Mouse (Mus musculus): ENCODE data around the gene Mrfap1. TPM values are rescaled to one million over a fixed set of nuclear protein-coding genes. Genes with fewer than 3 reads are reported as not detected.

The Mrfap1 gene
- polyA plus RNA-seq, 1 experiment, result 561 TPM

DNA sequence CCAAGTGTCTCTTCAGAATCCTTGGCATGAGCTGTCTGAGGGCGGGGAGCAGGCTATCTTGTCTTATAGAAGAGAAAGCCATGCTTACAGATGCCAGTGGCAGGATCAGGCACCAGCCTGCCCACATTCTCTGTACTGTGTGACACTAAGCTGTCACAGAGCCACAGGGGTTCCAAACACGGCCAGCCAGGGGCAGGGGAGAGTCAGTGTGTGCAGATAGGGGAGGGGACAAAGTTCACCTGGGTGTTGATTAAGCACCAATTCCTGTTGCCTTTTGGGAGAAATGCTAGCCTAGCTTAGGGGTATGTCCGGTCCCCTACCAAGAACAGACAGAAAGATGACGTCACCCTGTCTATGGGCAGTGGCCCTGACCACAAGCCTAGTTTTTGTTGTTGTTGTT lies 32.5 kb upstream of the Mrfap1 start:
- 82% methylated on average over 4 of the region's 4 CpGs for WGBS
- Histone ChIP-seq H3K4me3 (ENCODE audit: insufficient read depth, low read depth, low read length) (no peak overlapping the region), H3K4me1 (ENCODE audit: control insufficient read depth, insufficient read depth, low read length) (peaks cover 7% of the 10 kb centered on the region; the same call in 1 of the 2 replicates), H3K27ac (ENCODE audit: insufficient read depth, low read depth, low read length) (no peak overlapping the region)
- TF ChIP-seq POLR2A (IDR thresholded peaks at IDR 0.05; ENCODE audit: insufficient read depth, low read depth, low read length) (no peak), CTCF (IDR thresholded peaks at IDR 0.05; ENCODE audit: insufficient read depth, low read depth, low read length) (no peak)

GRCm38 (mm10) chr5:36822907-36823306 lies 26.3 kb upstream of the Mrfap1 start:
- TF ChIP-seq POLR2A (IDR thresholded peaks at IDR 0.05; ENCODE audit: insufficient read depth, low read depth, low read length), result no peak
- TF ChIP-seq CTCF (IDR thresholded peaks at IDR 0.05; ENCODE audit: insufficient read depth, low read depth, low read length), result no peak
- H3K4me1 ChIP-seq (ENCODE audit: control insufficient read depth, insufficient read depth, low read length), result no peaks in the 10 kb centered on the region
- 91% methylated on average over 4 of the region's 4 CpGs for WGBS
- H3K27ac ChIP-seq (ENCODE audit: insufficient read depth, low read depth, low read length), result no peak overlapping the region
- H3K4me3 ChIP-seq (ENCODE audit: insufficient read depth, low read depth, low read length), result no peak overlapping the region

- no peak overlapping the region for H3K27ac ChIP-seq (ENCODE audit: insufficient read depth, low read depth, low read length)
- WGBS, result 54% methylated on average over 6 of the region's 6 CpGs
- TF ChIP-seq CTCF (IDR thresholded peaks at IDR 0.05; ENCODE audit: insufficient read depth, low read depth, low read length) (peak; percentile 49), POLR2A (IDR thresholded peaks at IDR 0.05; ENCODE audit: insufficient read depth, low read depth, low read length) (no peak)
- no peaks in the 10 kb centered on the region for H3K4me1 ChIP-seq (ENCODE audit: control insufficient read depth, insufficient read depth, low read length)
- H3K4me3 ChIP-seq (ENCODE audit: insufficient read depth, low read depth, low read length), result no peak overlapping the region
Measured at GRCm38 (mm10) chr5:36820142-36820541, 23.6 kb upstream of the Mrfap1 start.

GRCm38 (mm10) chr5:36819742-36820141 lies 23.2 kb upstream of the Mrfap1 start:
- no peaks in the 10 kb centered on the region for H3K4me1 ChIP-seq (ENCODE audit: control insufficient read depth, insufficient read depth, low read length)
- TF ChIP-seq CTCF (IDR thresholded peaks at IDR 0.05; ENCODE audit: insufficient read depth, low read depth, low read length) (no peak), POLR2A (IDR thresholded peaks at IDR 0.05; ENCODE audit: insufficient read depth, low read depth, low read length) (no peak)
- no peak overlapping the region for H3K27ac ChIP-seq (ENCODE audit: insufficient read depth, low read depth, low read length)
- H3K4me3 ChIP-seq (ENCODE audit: insufficient read depth, low read depth, low read length), result no peak overlapping the region
- WGBS, result 95% methylated on average over 5 of the region's 5 CpGs

GRCm38 (mm10) chr5:36817738-36818137 lies 21.2 kb upstream of the Mrfap1 start:
- Histone ChIP-seq H3K4me3 (ENCODE audit: insufficient read depth, low read depth, low read length) (no peak overlapping the region), H3K27ac (ENCODE audit: insufficient read depth, low read depth, low read length) (no peak overlapping the region), H3K4me1 (ENCODE audit: control insufficient read depth, insufficient read depth, low read length) (no peaks in the 10 kb centered on the region)
- WGBS, result 75% methylated on average over 3 of the region's 3 CpGs
- no peak for TF ChIP-seq POLR2A (IDR thresholded peaks at IDR 0.05; ENCODE audit: insufficient read depth, low read depth, low read length)
- TF ChIP-seq CTCF (IDR thresholded peaks at IDR 0.05; ENCODE audit: insufficient read depth, low read depth, low read length), result no peak

DNA sequence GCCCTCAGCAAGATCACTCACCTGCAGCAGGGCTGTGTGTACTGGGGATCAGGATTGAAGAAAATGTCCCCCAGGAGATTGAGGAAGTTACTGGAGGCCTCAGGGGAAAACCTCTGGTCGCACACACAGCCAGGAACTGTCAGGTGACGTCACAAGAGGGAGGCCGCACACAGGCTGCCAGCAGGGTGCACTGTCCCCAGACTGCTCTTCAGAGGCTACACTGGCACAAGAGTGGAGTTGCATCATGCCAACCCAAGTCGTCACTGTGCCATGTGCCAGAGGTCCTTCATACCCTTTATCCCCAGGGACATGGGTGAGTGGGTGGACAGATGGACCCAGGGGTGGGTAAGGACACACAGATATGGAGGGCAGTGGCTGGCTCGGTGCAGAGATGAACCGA lies 18.0 kb upstream of the Mrfap1 start:
- H3K4me3 ChIP-seq (ENCODE audit: insufficient read depth, low read depth, low read length), result no peak overlapping the region
- 73% methylated on average over 6 of the region's 6 CpGs for WGBS
- H3K4me1 ChIP-seq (ENCODE audit: control insufficient read depth, insufficient read depth, low read length), result no peaks in the 10 kb centered on the region
- TF ChIP-seq CTCF (IDR thresholded peaks at IDR 0.05; ENCODE audit: insufficient read depth, low read depth, low read length) (no peak), POLR2A (IDR thresholded peaks at IDR 0.05; ENCODE audit: insufficient read depth, low read depth, low read length) (no peak)
- H3K27ac ChIP-seq (ENCODE audit: insufficient read depth, low read depth, low read length), result no peak overlapping the region

DNA sequence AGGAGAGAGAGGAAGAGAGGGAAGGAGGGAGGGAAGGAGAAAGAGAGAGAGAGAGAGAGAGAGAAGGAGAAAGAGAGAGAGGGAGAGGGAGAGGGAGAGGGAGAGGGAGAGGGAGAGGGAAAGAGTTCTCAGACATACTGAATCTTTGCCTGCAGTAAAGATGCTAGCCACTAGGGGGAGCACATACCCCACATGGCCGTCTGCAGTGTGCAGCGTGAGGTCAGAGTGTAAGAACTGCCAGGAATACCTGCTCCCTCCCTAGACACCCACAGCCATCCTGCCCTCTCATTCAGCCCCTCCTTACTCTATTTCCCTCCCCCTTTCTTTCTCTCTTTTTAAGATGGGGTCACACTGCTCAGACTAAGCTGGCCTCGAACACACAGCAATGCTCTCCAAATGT lies 14.8 kb upstream of the Mrfap1 start:
- Histone ChIP-seq H3K4me1 (ENCODE audit: control insufficient read depth, insufficient read depth, low read length) (no peaks in the 10 kb centered on the region), H3K4me3 (ENCODE audit: insufficient read depth, low read depth, low read length) (no peak overlapping the region), H3K27ac (ENCODE audit: insufficient read depth, low read depth, low read length) (no peak overlapping the region)
- 29% methylated on average over 3 of the region's 3 CpGs for WGBS
- TF ChIP-seq POLR2A (IDR thresholded peaks at IDR 0.05; ENCODE audit: insufficient read depth, low read depth, low read length), result no peak
- peak; percentile 47 for TF ChIP-seq CTCF (IDR thresholded peaks at IDR 0.05; ENCODE audit: insufficient read depth, low read depth, low read length)

DNA sequence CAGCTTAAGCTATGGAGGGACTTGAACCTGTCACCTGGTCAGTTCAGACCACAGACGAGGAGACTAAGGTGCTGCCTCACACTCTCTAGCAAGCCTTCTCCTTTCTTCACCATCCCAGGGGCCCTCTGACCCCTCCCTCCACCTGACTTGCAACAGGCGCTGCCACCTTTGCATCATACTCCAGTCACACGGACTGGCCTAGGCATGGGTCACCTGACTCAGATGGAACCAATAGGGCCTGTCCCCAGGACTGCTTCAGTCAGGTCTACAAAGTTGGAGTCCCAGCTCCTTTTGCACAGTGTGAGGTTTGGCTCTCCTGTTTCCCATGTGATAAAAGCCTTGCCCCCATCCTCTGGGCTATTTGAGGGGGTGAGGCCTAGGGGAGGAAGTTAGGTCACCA lies 14.1 kb upstream of the Mrfap1 start:
- no peaks in the 10 kb centered on the region for H3K4me1 ChIP-seq (ENCODE audit: control insufficient read depth, insufficient read depth, low read length)
- TF ChIP-seq CTCF (IDR thresholded peaks at IDR 0.05; ENCODE audit: insufficient read depth, low read depth, low read length) (no peak), POLR2A (IDR thresholded peaks at IDR 0.05; ENCODE audit: insufficient read depth, low read depth, low read length) (no peak)
- WGBS, result 90% methylated on average over 3 of the region's 3 CpGs
- no peak overlapping the region for H3K27ac ChIP-seq (ENCODE audit: insufficient read depth, low read depth, low read length)
- no peak overlapping the region for H3K4me3 ChIP-seq (ENCODE audit: insufficient read depth, low read depth, low read length)

GRCm38 (mm10) chr5:36809123-36809522 lies 12.6 kb upstream of the Mrfap1 start:
- H3K27ac ChIP-seq (ENCODE audit: insufficient read depth, low read depth, low read length), result no peak overlapping the region
- WGBS, result 84% methylated on average over 7 of the region's 7 CpGs
- no peaks in the 10 kb centered on the region for H3K4me1 ChIP-seq (ENCODE audit: control insufficient read depth, insufficient read depth, low read length)
- H3K4me3 ChIP-seq (ENCODE audit: insufficient read depth, low read depth, low read length), result no peak overlapping the region
- no peak for TF ChIP-seq CTCF (IDR thresholded peaks at IDR 0.05; ENCODE audit: insufficient read depth, low read depth, low read length)
- TF ChIP-seq POLR2A (IDR thresholded peaks at IDR 0.05; ENCODE audit: insufficient read depth, low read depth, low read length), result no peak

- WGBS, result 48% methylated on average over 5 of the region's 5 CpGs
- Histone ChIP-seq H3K27ac (ENCODE audit: insufficient read depth, low read depth, low read length) (no peak overlapping the region), H3K4me1 (ENCODE audit: control insufficient read depth, insufficient read depth, low read length) (no peaks in the 10 kb centered on the region), H3K4me3 (ENCODE audit: insufficient read depth, low read depth, low read length) (no peak overlapping the region)
- TF ChIP-seq CTCF (IDR thresholded peaks at IDR 0.05; ENCODE audit: insufficient read depth, low read depth, low read length) (no peak), POLR2A (IDR thresholded peaks at IDR 0.05; ENCODE audit: insufficient read depth, low read depth, low read length) (no peak)
Measured at GRCm38 (mm10) chr5:36807106-36807505, 10.5 kb upstream of the Mrfap1 start.
